Mouse (Mus musculus): ENCODE measurements at regions not wholly inside any gene's neighbourhood (a gene's known extent, or its start where the extent isn't known, plus 50 kb on each side); places are given as distances from the start of the nearest gene placed in this dataset.

- Histone ChIP-seq H3K27ac (no peak overlapping the region), H3K79me2 (replicated peaks; ENCODE audit: control insufficient read depth, insufficient read depth, low read length) (no peaks in the 10 kb centered on the region), H3K36me3 (ENCODE audit: control insufficient read depth, insufficient read depth, low read length) (no peaks in the 10 kb centered on the region), H3K9ac (ENCODE audit: low read depth, low read length) (no peak overlapping the region), H3K4me3 (no peak overlapping the region), H3K27me3 (ENCODE audit: control insufficient read depth, insufficient read depth, low read length) (no peaks in the 10 kb centered on the region), H3K4me1 (ENCODE audit: control insufficient read depth, insufficient read depth, low read length) (no peaks in the 10 kb centered on the region)
- intact Hi-C loops (cut with DNase I) = no loop called here
- TF ChIP-seq CTCF (IDR thresholded peaks at IDR 0.05) (peak; percentile 49), POLR2A (IDR thresholded peaks at IDR 0.05; ENCODE audit: insufficient read depth, low read depth, low read length) (no peak), EP300 (IDR thresholded peaks at IDR 0.05; ENCODE audit: insufficient read depth, low read depth, low read length) (no peak)
- WGBS = 85% methylated on average over 10 of the region's 10 CpGs
- DNase-seq = no peak
Observed at GRCm38 (mm10) chr10:118605156-118605821, 164.4 kb downstream of the Ifng start.

GRCm38 (mm10) chr10:118607418-118607817, 166.6 kb downstream of the Ifng start:
- intact Hi-C loops (cut with DNase I) = no loop called here
- WGBS = 95% methylated on average over 1 of the region's 1 CpGs
- no peak for TF ChIP-seq EP300 (IDR thresholded peaks at IDR 0.05; ENCODE audit: insufficient read depth, low read depth, low read length)
- TF ChIP-seq CTCF (IDR thresholded peaks at IDR 0.05) = no peak
- no peak for TF ChIP-seq POLR2A (IDR thresholded peaks at IDR 0.05; ENCODE audit: insufficient read depth, low read depth, low read length)

GRCm38 (mm10) chr10:118608376-118609145, 167.7 kb downstream of the Ifng start:
- Histone ChIP-seq H3K27ac (no peak overlapping the region), H3K79me2 (replicated peaks; ENCODE audit: control insufficient read depth, insufficient read depth, low read length) (no peaks in the 10 kb centered on the region), H3K27me3 (ENCODE audit: control insufficient read depth, insufficient read depth, low read length) (no peaks in the 10 kb centered on the region), H3K4me1 (ENCODE audit: control insufficient read depth, insufficient read depth, low read length) (no peaks in the 10 kb centered on the region), H3K36me3 (ENCODE audit: control insufficient read depth, insufficient read depth, low read length) (no peaks in the 10 kb centered on the region), H3K4me3 (no peak overlapping the region), H3K9ac (ENCODE audit: low read depth, low read length) (no peak overlapping the region)
- DNase-seq = no peak
- intact Hi-C loops (cut with DNase I) = no loop called here
- TF ChIP-seq CTCF (IDR thresholded peaks at IDR 0.05) (no peak), EP300 (IDR thresholded peaks at IDR 0.05; ENCODE audit: insufficient read depth, low read depth, low read length) (no peak), POLR2A (IDR thresholded peaks at IDR 0.05; ENCODE audit: insufficient read depth, low read depth, low read length) (no peak)
- WGBS = 69% methylated on average over 4 of the region's 4 CpGs

More at GRCm38 (mm10) chr10:118607418-118607817, 166.6 kb downstream of the Ifng start:
- Histone ChIP-seq H3K79me2 (replicated peaks; ENCODE audit: control insufficient read depth, insufficient read depth, low read length) (no peaks in the 10 kb centered on the region), H3K9ac (ENCODE audit: low read depth, low read length) (no peak overlapping the region), H3K27me3 (ENCODE audit: control insufficient read depth, insufficient read depth, low read length) (no peaks in the 10 kb centered on the region), H3K4me3 (no peak overlapping the region), H3K36me3 (ENCODE audit: control insufficient read depth, insufficient read depth, low read length) (no peaks in the 10 kb centered on the region), H3K4me1 (ENCODE audit: control insufficient read depth, insufficient read depth, low read length) (no peaks in the 10 kb centered on the region), H3K27ac (no peak overlapping the region)
- no peak for DNase-seq

- DNase-seq = no peak
- Histone ChIP-seq H3K9ac (ENCODE audit: low read depth, low read length) (no peak overlapping the region), H3K36me3 (ENCODE audit: control insufficient read depth, insufficient read depth, low read length) (no peaks in the 10 kb centered on the region), H3K4me1 (ENCODE audit: control insufficient read depth, insufficient read depth, low read length) (no peaks in the 10 kb centered on the region), H3K27ac (no peak overlapping the region), H3K79me2 (replicated peaks; ENCODE audit: control insufficient read depth, insufficient read depth, low read length) (no peaks in the 10 kb centered on the region), H3K27me3 (ENCODE audit: control insufficient read depth, insufficient read depth, low read length) (no peaks in the 10 kb centered on the region), H3K4me3 (no peak overlapping the region)
- TF ChIP-seq CTCF (IDR thresholded peaks at IDR 0.05) (no peak), POLR2A (IDR thresholded peaks at IDR 0.05; ENCODE audit: insufficient read depth, low read depth, low read length) (no peak), EP300 (IDR thresholded peaks at IDR 0.05; ENCODE audit: insufficient read depth, low read depth, low read length) (no peak)
- intact Hi-C loops (cut with DNase I) = no loop called here
- WGBS = 45% methylated on average over 4 of the region's 4 CpGs
Observed at GRCm38 (mm10) chr10:118609157-118609556, 168.3 kb downstream of the Ifng start.

- intact Hi-C loops (cut with DNase I) = no loop called here
- Histone ChIP-seq H3K79me2 (replicated peaks; ENCODE audit: control insufficient read depth, insufficient read depth, low read length) (no peaks in the 10 kb centered on the region), H3K27ac (no peak overlapping the region), H3K4me1 (ENCODE audit: control insufficient read depth, insufficient read depth, low read length) (no peaks in the 10 kb centered on the region), H3K36me3 (ENCODE audit: control insufficient read depth, insufficient read depth, low read length) (no peaks in the 10 kb centered on the region), H3K9ac (ENCODE audit: low read depth, low read length) (no peak overlapping the region), H3K4me3 (no peak overlapping the region), H3K27me3 (ENCODE audit: control insufficient read depth, insufficient read depth, low read length) (no peaks in the 10 kb centered on the region)
- no peak for DNase-seq
- TF ChIP-seq POLR2A (IDR thresholded peaks at IDR 0.05; ENCODE audit: insufficient read depth, low read depth, low read length) (no peak), EP300 (IDR thresholded peaks at IDR 0.05; ENCODE audit: insufficient read depth, low read depth, low read length) (no peak), CTCF (IDR thresholded peaks at IDR 0.05) (no peak)
- WGBS = 75% methylated on average over 7 of the region's 7 CpGs
Observed at GRCm38 (mm10) chr10:118610868-118611461, 170.1 kb downstream of the Ifng start.

- Histone ChIP-seq H3K4me3 (no peak overlapping the region), H3K4me1 (ENCODE audit: control insufficient read depth, insufficient read depth, low read length) (no peaks in the 10 kb centered on the region), H3K27me3 (ENCODE audit: control insufficient read depth, insufficient read depth, low read length) (no peaks in the 10 kb centered on the region), H3K9ac (ENCODE audit: low read depth, low read length) (no peak overlapping the region), H3K36me3 (ENCODE audit: control insufficient read depth, insufficient read depth, low read length) (no peaks in the 10 kb centered on the region), H3K79me2 (replicated peaks; ENCODE audit: control insufficient read depth, insufficient read depth, low read length) (no peaks in the 10 kb centered on the region), H3K27ac (no peak overlapping the region)
- TF ChIP-seq EP300 (IDR thresholded peaks at IDR 0.05; ENCODE audit: insufficient read depth, low read depth, low read length) (no peak), CTCF (IDR thresholded peaks at IDR 0.05) (no peak), POLR2A (IDR thresholded peaks at IDR 0.05; ENCODE audit: insufficient read depth, low read depth, low read length) (no peak)
- intact Hi-C loops (cut with DNase I) = no loop called here
- no peak for DNase-seq
- 81% methylated on average over 7 of the region's 7 CpGs for WGBS
Observed at GRCm38 (mm10) chr10:118612091-118612490, 171.2 kb downstream of the Ifng start.
